Mouse (Mus musculus) CD8-positive naive resting alpha-beta T cell, adult 57 days (primary cell): ENCODE data around the gene Uchl4. TPM values are rescaled to one million over a fixed set of nuclear protein-coding genes. Genes with fewer than 3 reads are reported as not detected.

Experiments used
- total RNA-seq: library from RNA; stranded (reverse); gene quantifications from one replicate; pipeline ENCODE4 v1.2.4, GENCODE M21; 2023

Gene Uchl4
- total RNA-seq, result 1.7 TPM

GRCm38 (mm10) chr9:64234768-64235435, at the start of gene Uchl4:
TSS of gene Uchl4 (plus strand) at chr9:64235201.

GRCm38 (mm10) chr9:64253021-64253904, 18.3 kb downstream of the Uchl4 start, which contains the start of gene Map2k1:
TSS of gene Map2k1 (minus strand) at chr9:64253631.

GRCm38 (mm10) chr9:64281105-64281780, 46.2 kb downstream of the Uchl4 start, which contains the start of gene Tipin:
TSS of gene Tipin (plus strand) at chr9:64281581.

Other genes with a start within 250 kb of the Uchl4 start
- not detected for gene Smad6, start 213.1 kb upstream of the Uchl4 start, total RNA-seq
- gene Lctl, start 118.1 kb upstream of the Uchl4 start, total RNA-seq, result not detected
- gene Zwilch, start 62.1 kb upstream of the Uchl4 start, total RNA-seq, result 8.2 TPM
- 2,550 TPM for gene Rpl4, start 61.8 kb upstream of the Uchl4 start, total RNA-seq
- gene Snapc5, start 55.9 kb upstream of the Uchl4 start, total RNA-seq, result 21.8 TPM
- 53.3 TPM for gene Map2k1, start 18.4 kb downstream of the Uchl4 start, total RNA-seq
- 17.7 TPM for gene Tipin, start 46.4 kb downstream of the Uchl4 start, total RNA-seq
- gene Dis3l, start 106.1 kb downstream of the Uchl4 start, total RNA-seq, result 19.3 TPM
- 1.1 TPM for gene Megf11, start 150.4 kb downstream of the Uchl4 start, total RNA-seq